Mouse (Mus musculus) forebrain, embryonic 12.5 days (tissue): ENCODE measurements at regions not wholly inside any gene's neighbourhood (a gene's known extent, or its start where the extent isn't known, plus 50 kb on each side); places are given as distances from the start of the nearest gene placed in this dataset.
"Not testable (repeated sequence)": the region's sequence is repeated elsewhere in the genome, so short reads cannot be mapped to it uniquely, and the experiment has no call there.

Experiments used
- ATAC-seq: fragments of 200-750 bp; cut with Nextera tagmentation; 2 replicates; pipeline ENCODE4 v1.8.0; 2017; ENCODE audit warnings: moderate TSS enrichment; ENCODE audit not compliant: low FRiP score
- H3K27ac ChIP-seq: fragments of 300-500 bp; sonication (generic); 2 replicates; pipeline ENCODE4 v1.5.1; 2016; ENCODE audit warnings: mild to moderate bottlenecking
- H3K27me3 ChIP-seq: fragments of 300-500 bp; sonication (generic); 2 replicates; pipeline ENCODE4 v1.6.1; 2016; ENCODE audit warnings: mild to moderate bottlenecking
- H3K36me3 ChIP-seq: fragments of 300-500 bp; sonication (generic); replicated peaks from 2 replicates; pipeline ENCODE4 v1.6.1; 2016; ENCODE audit warnings: mild to moderate bottlenecking
- H3K4me1 ChIP-seq: fragments of 300-500 bp; sonication (generic); 2 replicates; pipeline ENCODE4 v1.6.1; 2016
- H3K4me2 ChIP-seq: fragments of 300-500 bp; sonication (generic); 2 replicates; pipeline ENCODE4 v1.6.1; 2016; ENCODE audit warnings: mild to moderate bottlenecking, moderate library complexity
- H3K4me3 ChIP-seq: fragments of 300-500 bp; sonication (generic); replicated peaks from 2 replicates; pipeline ENCODE4 v1.5.1; 2016; ENCODE audit warnings: mild to moderate bottlenecking
- H3K9ac ChIP-seq: fragments of 300-500 bp; sonication (generic); 2 replicates; pipeline ENCODE4 v1.6.1; 2016; ENCODE audit warnings: mild to moderate bottlenecking
- H3K9me3 ChIP-seq: fragments of 300-500 bp; sonication (generic); 2 replicates; pipeline ENCODE4 v1.6.1; 2016
- WGBS: fragments of 180-500 bp; shearing (Covaris S2); methylation state at CpG from one replicate; pipeline ENCODE4 v1.1.7; 2016; 5-methylcytosine and 5-hydroxymethylcytosine counted together

DNA sequence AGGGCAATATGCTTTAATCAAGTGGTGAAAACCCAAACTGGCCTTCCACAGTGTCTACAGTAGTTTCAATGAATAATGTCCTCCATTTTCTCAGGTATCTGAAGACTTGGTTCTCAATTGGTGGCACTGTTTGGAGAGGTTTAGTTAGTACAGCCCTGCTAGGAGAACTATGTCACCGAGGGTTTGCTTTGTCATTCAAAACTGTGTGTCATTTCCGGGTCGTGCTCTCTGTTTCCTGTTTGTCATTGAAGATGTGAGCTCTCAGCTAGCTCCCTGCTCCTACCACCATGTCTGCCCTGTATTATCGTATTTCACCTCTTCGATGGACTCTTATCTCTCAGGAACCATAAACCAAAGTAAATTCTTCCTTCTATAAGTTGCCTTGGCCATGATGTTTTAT, 79.3 kb upstream of the Creb5 start:
- Histone ChIP-seq H3K4me2 (no peak overlapping the region), H3K36me3 (no peaks in the 10 kb centered on the region), H3K9ac (no peak overlapping the region), H3K4me3 (no peak overlapping the region), H3K9me3 (no peaks in the 10 kb centered on the region), H3K27me3 (no peaks in the 10 kb centered on the region), H3K27ac (no peak overlapping the region), H3K4me1 (no peaks in the 10 kb centered on the region; the same call in 1 of the 2 replicates)
- WGBS, result 82% methylated on average over 5 of the region's 5 CpGs
- ATAC-seq, result no peak

DNA sequence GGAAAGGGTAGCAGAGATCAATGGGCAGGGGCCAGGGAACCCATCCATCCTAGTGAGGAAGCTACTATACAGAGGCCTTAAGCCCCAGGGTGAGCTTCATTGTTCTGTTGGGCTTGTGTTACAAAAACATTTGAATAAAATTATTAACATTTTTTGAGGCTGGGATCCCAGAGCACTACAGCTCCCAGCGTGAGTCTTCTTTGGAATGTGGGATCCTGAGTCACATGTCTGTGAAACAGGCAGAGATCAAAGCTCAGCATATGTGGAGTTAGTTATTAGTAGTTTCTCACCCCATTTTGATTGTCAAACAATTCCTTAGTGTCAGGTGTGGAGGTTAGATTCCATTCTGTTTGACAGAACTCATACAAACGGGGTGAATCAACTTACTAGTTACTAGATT, 79.7 kb upstream of the Creb5 start:
- H3K4me3 ChIP-seq, result no peak overlapping the region
- no peaks in the 10 kb centered on the region for H3K9me3 ChIP-seq
- no peak overlapping the region for H3K4me2 ChIP-seq
- ATAC-seq, result no peak
- peaks cover 1% of the 10 kb centered on the region; the same call in 1 of the 2 replicates for H3K4me1 ChIP-seq
- 62% methylated on average over 2 of the region's 2 CpGs for WGBS
- no peaks in the 10 kb centered on the region for H3K27me3 ChIP-seq
- no peaks in the 10 kb centered on the region for H3K36me3 ChIP-seq
- H3K27ac ChIP-seq, result no peak overlapping the region
- no peak overlapping the region for H3K9ac ChIP-seq

DNA sequence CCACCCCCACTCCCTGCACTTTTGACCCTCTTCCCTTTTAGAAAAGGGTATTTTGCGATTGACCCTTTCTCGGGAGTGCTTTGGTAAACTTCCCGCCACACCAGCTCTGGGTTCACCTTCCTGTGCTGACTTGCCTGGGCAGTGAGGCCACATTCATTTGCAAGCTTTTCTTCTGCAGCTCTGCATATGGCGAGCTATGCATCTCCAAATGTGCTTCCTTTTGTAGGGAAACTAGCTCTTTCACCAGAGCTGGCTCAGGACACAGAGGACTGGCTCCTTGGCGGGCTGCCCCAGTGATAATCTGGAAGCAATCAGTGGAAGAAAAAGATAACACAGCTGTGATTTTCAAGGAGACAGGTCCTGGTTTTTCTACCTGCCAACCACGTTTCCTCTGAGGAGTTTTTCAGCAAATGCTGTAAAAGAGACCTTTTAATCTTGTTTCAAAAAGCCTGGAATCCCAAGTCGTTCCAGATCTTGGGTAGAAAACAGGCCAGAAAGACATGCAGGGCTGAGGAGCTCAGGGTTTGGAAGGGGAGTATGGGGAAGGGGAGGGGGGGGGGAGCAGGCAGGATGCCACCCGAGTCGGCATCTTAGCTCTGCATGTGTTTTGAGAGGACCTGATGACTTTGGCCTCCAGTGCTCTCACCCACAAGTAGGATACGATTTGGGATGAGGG, 85.7 kb upstream of the Creb5 start:
- ATAC-seq, result no peak
- Histone ChIP-seq H3K4me1 (peaks cover 15% of the 10 kb centered on the region), H3K4me3 (no peak overlapping the region), H3K27me3 (no peaks in the 10 kb centered on the region; the same call in 1 of the 2 replicates), H3K27ac (no peak overlapping the region), H3K4me2 (no peak overlapping the region), H3K9ac (no peak overlapping the region), H3K9me3 (no peaks in the 10 kb centered on the region), H3K36me3 (no peaks in the 10 kb centered on the region)
- 32% methylated on average over 10 of the region's 10 CpGs for WGBS

- ATAC-seq, result no peak
- no peak overlapping the region for H3K4me3 ChIP-seq
- no peaks in the 10 kb centered on the region for H3K9me3 ChIP-seq
- H3K4me2 ChIP-seq, result no peak overlapping the region
- H3K27ac ChIP-seq, result no peak overlapping the region
- no peaks in the 10 kb centered on the region for H3K36me3 ChIP-seq
- H3K4me1 ChIP-seq, result peaks cover 15% of the 10 kb centered on the region
- no peak overlapping the region for H3K9ac ChIP-seq
- no peaks in the 10 kb centered on the region; the same call in 1 of the 2 replicates for H3K27me3 ChIP-seq
- WGBS, result 73% methylated on average over 2 of the region's 2 CpGs
These were observed 87.6 kb upstream of the Creb5 start for GRCm38 (mm10) chr6:53199474-53199873.

DNA sequence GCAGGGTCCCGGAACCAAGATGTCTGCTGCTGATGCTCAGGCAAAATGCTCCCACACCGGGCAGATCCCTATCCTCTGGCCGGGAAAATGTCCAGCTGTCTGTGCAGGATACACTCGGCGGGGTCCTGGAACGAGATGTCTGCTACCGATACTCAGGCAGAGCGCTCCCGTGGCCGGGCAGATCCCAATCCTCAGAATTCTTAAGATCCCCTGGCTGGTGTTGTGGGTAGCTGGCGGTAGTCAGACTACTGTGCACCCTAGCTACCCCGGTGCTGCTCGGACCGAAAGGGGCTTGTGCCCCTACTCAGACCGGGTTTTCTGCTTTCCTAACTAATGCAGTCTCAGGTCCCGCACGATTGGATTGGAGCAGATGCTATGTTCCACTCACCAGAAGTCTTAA, 104.9 kb upstream of the Creb5 start:
- H3K9ac ChIP-seq, H3K4me3 ChIP-seq, H3K4me2 ChIP-seq, ATAC-seq, H3K9me3 ChIP-seq, H3K4me1 ChIP-seq, H3K36me3 ChIP-seq, H3K27ac ChIP-seq, H3K27me3 ChIP-seq: not testable (repeated sequence)
- WGBS, result 96% methylated on average over 17 of the region's 17 CpGs

DNA sequence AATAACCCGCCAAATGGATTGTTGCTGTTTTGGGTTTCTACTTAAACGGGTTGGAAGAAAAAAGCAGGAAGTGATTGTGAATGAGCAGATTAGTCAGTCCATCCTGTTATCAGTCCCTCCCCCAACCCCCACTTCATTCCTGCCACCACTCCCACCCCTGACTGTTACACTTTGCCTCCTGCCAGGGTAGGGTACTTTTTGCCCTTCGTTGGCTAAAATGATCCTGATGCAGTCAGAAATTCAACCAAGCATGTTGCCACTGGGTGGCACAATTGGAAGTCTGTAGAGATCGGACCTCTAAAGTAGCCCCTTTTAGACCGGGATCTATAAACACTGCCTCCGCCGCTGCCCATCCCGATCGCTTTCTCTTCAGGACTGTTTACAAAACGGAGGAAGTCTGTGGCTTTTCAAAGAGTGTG, 96.0 kb upstream of the Jazf1 start:
- Histone ChIP-seq H3K4me3 (0 out of 2 replicates have a peak overlapping the region, but pooled peaks have one; percentile 7), H3K36me3 (no peaks in the 10 kb centered on the region), H3K9ac (no peak overlapping the region), H3K27me3 (no peaks in the 10 kb centered on the region; the same call in 1 of the 2 replicates), H3K4me2 (peak overlapping the region; percentile 40), H3K27ac (no peak overlapping the region), H3K9me3 (no peaks in the 10 kb centered on the region), H3K4me1 (peaks cover 3% of the 10 kb centered on the region; the same call in 1 of the 2 replicates)
- no peak for ATAC-seq
- 12% methylated on average over 10 of the region's 10 CpGs for WGBS

- no peaks in the 10 kb centered on the region for H3K9me3 ChIP-seq
- no peak for ATAC-seq
- no peaks in the 10 kb centered on the region; the same call in 1 of the 2 replicates for H3K27me3 ChIP-seq
- 89% methylated on average over 7 of the region's 7 CpGs for WGBS
- no peak overlapping the region for H3K27ac ChIP-seq
- peaks cover 3% of the 10 kb centered on the region; the same call in 1 of the 2 replicates for H3K4me1 ChIP-seq
- H3K4me3 ChIP-seq, result no peak overlapping the region
- H3K9ac ChIP-seq, result no peak overlapping the region
- H3K36me3 ChIP-seq, result no peaks in the 10 kb centered on the region
- no peak overlapping the region for H3K4me2 ChIP-seq
These were observed 94.7 kb upstream of the Jazf1 start for GRCm38 (mm10) chr6:53163091-53163490.

DNA sequence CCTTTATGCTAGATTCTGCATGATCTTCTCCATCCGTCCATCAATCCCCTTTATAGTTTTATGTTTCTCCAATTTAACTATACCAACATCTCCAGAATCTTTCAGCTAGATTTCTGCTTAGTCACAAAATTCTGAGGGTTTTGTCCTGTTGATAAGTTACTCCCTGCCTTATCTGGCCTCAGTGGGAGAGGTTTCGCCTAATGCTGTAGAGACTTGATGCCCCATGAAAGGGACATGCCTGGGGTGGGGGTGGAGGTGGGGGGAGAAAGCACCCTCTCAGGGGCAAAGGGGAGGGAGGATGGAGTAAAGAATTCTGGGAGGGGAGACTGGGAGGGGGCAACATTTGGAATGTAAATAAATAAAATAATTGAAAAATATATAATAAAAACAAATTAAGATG, 93.2 kb upstream of the Jazf1 start:
- no peak overlapping the region for H3K27ac ChIP-seq
- 69% methylated on average over 2 of the region's 2 CpGs for WGBS
- H3K4me2 ChIP-seq, result no peak overlapping the region
- H3K9ac ChIP-seq, result no peak overlapping the region
- no peaks in the 10 kb centered on the region for H3K9me3 ChIP-seq
- H3K4me3 ChIP-seq, result no peak overlapping the region
- H3K27me3 ChIP-seq, result no peaks in the 10 kb centered on the region
- no peak for ATAC-seq
- H3K36me3 ChIP-seq, result no peaks in the 10 kb centered on the region
- peaks cover 3% of the 10 kb centered on the region; the same call in 1 of the 2 replicates for H3K4me1 ChIP-seq

- no peak overlapping the region for H3K4me3 ChIP-seq
- no peak overlapping the region for H3K4me2 ChIP-seq
- H3K9ac ChIP-seq, result no peak overlapping the region
- no peak for ATAC-seq
- no peaks in the 10 kb centered on the region for H3K27me3 ChIP-seq
- 80% methylated on average over 4 of the region's 4 CpGs for WGBS
- H3K4me1 ChIP-seq, result no peaks in the 10 kb centered on the region
- H3K36me3 ChIP-seq, result no peaks in the 10 kb centered on the region
- no peaks in the 10 kb centered on the region for H3K9me3 ChIP-seq
- no peak overlapping the region for H3K27ac ChIP-seq
These were observed 86.2 kb upstream of the Jazf1 start for GRCm38 (mm10) chr6:53154621-53155020.

- WGBS, result 54% methylated on average over 5 of the region's 5 CpGs
- Histone ChIP-seq H3K36me3 (no peaks in the 10 kb centered on the region), H3K4me1 (peaks cover 5% of the 10 kb centered on the region; the same call in 1 of the 2 replicates), H3K27ac (no peak overlapping the region), H3K9me3 (no peaks in the 10 kb centered on the region), H3K4me3 (no peak overlapping the region), H3K4me2 (no peak overlapping the region), H3K9ac (no peak overlapping the region), H3K27me3 (peaks cover 7% of the 10 kb centered on the region)
- no peak for ATAC-seq
These were observed 79.0 kb upstream of the Jazf1 start for GRCm38 (mm10) chr6:53147478-53147877.

DNA sequence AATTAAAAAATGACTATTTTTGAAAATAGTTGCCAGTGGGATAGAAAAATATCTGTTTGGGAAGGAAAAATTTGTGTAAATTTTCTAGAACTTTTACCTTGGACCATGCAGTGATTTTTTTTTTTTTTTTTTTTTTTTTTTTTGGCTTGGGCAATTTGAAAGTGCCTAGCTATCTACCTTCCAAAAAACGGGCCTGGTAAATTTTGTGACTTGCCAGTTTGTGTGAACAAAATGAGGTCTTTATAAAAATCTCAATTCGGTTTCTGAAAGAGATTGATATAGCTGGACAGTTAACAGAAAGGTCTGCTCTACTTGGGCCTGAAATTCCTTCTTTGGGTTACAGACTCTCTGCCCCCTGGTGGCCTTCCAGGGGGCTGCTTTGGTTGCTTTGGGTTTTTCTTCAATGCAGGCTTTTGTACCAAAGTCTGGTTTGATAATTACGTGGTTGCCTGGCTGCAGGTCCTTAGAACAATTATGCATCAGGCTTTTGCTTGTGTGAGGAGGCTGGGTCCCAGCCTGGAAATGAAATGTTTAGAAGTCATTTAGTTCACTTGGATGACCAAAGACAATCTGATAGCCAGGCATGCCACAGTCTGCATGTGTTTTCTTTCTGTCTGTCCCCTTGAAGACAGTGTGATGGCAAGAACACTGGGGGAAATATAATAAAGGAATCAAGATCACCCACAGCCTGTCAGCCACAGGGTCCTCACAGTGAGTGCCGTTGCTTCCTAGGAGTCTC, 75.6 kb upstream of the Jazf1 start:
- no peak overlapping the region for H3K27ac ChIP-seq

GRCm38 (mm10) chr6:53134410-53134809, 66.0 kb upstream of the Jazf1 start:
- Histone ChIP-seq H3K4me3 (no peak overlapping the region), H3K4me1 (peaks cover 7% of the 10 kb centered on the region), H3K27ac (no peak overlapping the region), H3K9ac (no peak overlapping the region), H3K9me3 (no peaks in the 10 kb centered on the region), H3K36me3 (no peaks in the 10 kb centered on the region), H3K4me2 (no peak overlapping the region), H3K27me3 (no peaks in the 10 kb centered on the region; the same call in 1 of the 2 replicates)
- WGBS, result 71% methylated on average over 2 of the region's 2 CpGs
- no peak for ATAC-seq

More for the DNA sequence above, 75.6 kb upstream of the Jazf1 start:
- Histone ChIP-seq H3K9ac (no peak overlapping the region), H3K4me1 (peaks cover 5% of the 10 kb centered on the region; the same call in 1 of the 2 replicates), H3K36me3 (no peaks in the 10 kb centered on the region), H3K4me3 (no peak overlapping the region), H3K4me2 (no peak overlapping the region), H3K9me3 (no peaks in the 10 kb centered on the region), H3K27me3 (peaks cover 10% of the 10 kb centered on the region)
- WGBS, result 14% methylated on average over 4 of the region's 4 CpGs
- peak; percentile 58; the same call in 1 of the 2 replicates for ATAC-seq
